Mouse (Mus musculus) liver, adult (tissue): ENCODE data around the gene Crhr1.
A peak's percentile ranks its signal among the peaks of the same experiment; 100 is the strongest.

Experiments used
- GATA4 ChIP-seq: IDR thresholded peaks from 2 replicates; pipeline ENCODE4 v1.6.1; 2014; ENCODE audit warnings: mild to moderate bottlenecking, low read length; ENCODE audit not compliant: insufficient replicate concordance

Gene Crhr1

DNA sequence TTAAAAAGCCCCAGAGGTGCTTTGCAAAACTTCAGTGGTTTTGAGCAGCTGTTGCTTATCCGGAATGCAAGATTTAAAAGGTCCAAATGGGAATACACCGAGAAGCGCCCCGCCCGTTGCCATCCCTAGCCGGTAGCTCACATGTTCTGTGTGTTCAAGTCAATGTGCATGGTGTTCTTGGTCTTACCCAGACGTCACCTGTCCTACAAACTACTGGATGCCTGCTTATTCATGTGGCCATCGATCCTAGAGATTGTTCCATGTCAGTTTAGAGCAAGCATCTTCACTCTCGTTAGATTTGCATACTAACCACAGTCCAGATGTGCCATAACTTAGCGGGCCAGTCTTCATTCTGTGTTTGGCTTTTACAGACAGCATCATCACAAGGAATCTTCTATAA, 31.6 kb downstream of the Crhr1 start:
- no peak for TF ChIP-seq GATA4

GRCm38 (mm10) chr11:104171281-104171781, 38.7 kb downstream of the Crhr1 start:
- no peak for TF ChIP-seq GATA4

GRCm38 (mm10) chr11:104178893-104179292, 46.2 kb downstream of the Crhr1 start:
- no peak for TF ChIP-seq GATA4

DNA sequence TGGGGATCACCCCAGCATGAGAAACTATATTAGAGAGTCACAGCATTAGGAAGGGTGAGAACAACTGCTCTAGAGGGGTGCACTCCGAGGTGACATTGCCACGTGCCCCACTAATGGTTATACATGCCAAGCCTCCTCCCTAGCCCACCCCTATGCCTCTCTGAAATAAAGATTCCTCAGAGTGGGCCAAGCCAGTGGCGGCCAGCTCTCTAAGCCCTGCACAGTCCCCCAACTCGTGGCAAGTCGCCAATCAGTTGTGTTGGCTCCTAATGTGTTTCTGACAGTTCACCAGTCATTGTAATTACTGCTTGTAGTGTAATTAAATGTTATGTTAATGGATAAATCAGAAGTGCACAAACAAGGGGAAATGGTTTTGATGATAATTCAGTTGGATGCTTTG, 47.1 kb downstream of the Crhr1 start:
- TF ChIP-seq GATA4, result no peak

DNA sequence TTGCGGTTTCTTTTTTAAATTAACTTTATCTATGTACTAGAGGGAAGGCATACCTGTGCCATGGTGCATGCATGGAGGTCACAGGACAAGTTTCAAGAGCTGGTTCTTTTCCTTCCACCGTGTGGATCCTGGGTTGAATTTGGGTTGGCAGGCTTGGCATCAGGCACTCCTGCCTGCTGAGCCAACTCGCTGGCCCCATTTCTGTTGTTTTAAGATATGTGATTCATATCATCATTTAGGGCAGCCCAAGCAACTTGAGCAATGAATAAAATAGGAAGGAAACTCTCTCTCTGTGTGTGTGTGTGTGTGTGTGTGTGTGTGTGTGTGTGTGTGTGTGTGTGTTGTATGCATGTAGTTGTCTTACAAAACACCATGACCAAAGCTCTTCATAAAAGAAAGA, 49.5 kb downstream of the Crhr1 start:
- TF ChIP-seq GATA4, result no peak

DNA sequence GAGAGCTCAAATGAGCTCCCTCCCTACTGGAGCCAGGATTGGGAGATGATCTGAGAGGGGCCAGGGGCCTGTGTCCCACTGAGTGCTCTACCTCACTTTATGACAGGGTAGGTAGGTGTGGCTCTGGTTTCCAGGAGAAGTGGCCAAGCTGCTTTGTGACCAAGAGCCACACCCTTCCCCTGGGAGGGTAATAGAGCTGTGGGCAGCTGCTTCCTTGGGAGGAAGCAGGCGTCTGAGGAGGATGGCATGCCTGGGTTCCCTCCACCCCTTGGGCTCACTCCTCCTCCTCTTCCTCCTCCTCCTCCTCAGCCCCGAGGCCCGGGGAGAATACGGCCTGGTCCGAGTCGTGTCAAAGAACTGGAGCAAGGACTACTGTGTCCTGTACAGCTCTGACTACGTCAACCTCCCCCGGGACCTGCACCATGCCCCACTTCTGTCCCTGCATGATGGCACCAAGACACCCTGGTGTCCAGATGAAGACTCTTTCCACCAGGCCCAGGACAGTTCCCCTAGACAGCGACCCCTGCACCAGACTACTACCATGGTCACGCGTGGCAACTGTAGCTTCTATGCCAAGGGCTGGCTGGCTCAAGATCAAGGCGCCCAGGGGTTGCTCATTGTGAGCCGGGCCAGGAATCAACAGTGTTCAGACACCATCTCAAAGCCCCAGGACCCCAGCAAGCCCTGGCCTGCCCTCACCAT, 53.6 kb downstream of the Crhr1 start, which contains the start of gene Sppl2c:
Gene Sppl2c, plus strand, starts transcription at position 193 of the 702 bp plus-strand sequence.
- TF ChIP-seq GATA4, result no peak

DNA sequence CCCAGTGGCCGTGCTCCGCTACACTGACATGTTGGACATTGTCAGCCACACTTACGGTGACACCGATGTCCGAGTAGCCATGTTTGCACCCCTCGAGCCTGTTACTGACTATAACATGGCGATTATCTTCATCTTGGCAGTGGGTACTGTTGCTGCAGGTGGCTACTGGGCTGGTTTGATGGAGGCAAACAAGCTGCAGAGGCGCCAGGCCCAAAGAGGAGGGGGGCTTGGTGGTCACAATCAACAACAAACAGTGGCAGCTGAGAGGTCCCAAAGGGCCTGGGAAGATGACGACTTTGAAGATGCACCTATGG, 54.1 kb downstream of the Crhr1 start:
- TF ChIP-seq GATA4, result no peak

DNA sequence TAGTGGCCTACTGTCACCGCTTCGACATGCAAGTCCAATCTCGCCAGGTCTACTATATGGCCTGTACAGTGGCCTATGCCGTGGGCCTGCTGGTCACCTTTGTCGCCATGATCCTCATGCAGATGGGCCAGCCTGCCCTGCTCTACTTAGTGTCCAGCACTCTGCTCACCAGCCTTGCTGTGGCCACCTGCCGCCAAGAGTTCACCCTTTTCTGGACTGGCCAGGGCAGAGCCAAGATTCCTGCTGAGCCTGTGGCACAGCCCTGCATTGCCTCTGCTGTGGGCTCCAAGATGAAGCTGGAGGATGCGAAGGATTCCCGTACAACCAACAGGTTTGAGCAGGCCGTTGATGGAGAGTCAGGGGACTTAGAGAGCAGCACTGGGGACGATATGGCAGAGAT, 55.1 kb downstream of the Crhr1 start:
- TF ChIP-seq GATA4, result no peak

GRCm38 (mm10) chr11:104190008-104190407, 57.4 kb downstream of the Crhr1 start:
- no peak for TF ChIP-seq GATA4

DNA sequence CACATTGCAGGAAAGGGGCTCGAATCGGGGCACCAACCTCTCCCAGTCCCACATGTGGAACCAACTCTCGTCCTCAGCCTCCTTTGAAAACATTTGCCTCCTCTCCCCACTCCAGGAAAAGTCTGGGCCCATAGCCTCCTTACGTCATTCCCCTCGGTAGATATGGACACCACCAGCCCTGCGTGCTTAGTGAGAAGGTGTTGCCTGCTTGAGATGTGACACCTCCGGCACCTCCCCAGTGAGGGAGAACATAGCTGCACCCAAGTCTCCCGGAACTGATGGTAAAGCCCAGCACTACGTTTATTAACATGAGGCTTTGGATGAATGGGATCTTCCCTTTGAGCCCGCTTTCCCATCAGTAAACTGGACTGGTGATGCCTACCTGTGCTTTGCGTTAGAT, 62.7 kb downstream of the Crhr1 start:
- TF ChIP-seq GATA4, result no peak

GRCm38 (mm10) chr11:104195791-104196190, 63.1 kb downstream of the Crhr1 start:
- 0 out of 2 replicates have a peak, but pooled peaks have one; percentile 13 for TF ChIP-seq GATA4

GRCm38 (mm10) chr11:104197861-104198260, 65.2 kb downstream of the Crhr1 start:
- TF ChIP-seq GATA4, result no peak

- no peak for TF ChIP-seq GATA4
These were observed 70.6 kb downstream of the Crhr1 start for GRCm38 (mm10) chr11:104203271-104203670.

DNA sequence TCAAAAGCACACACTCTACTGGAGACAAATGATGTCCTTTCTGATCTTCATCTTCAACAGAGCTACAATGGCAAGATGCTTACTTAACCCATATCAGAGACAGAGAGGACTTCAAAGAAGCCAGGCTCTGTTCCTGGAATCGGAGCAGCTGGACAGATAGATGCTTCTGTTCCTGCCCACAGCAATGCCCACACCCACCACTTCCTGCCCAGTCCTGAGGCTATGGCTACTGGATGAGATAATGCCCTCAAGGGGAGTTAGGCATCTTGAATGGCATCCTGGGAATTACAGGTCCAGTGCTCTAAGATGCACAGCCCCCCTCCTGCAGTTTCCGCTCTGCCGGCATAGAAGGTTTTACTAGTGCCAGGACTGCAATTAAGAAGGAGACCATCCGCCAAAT, 73.9 kb downstream of the Crhr1 start:
- no peak for TF ChIP-seq GATA4

- TF ChIP-seq GATA4, result no peak
These were observed 76.4 kb downstream of the Crhr1 start for GRCm38 (mm10) chr11:104209041-104209440.

GRCm38 (mm10) chr11:104211251-104211650, 78.6 kb downstream of the Crhr1 start:
- no peak for TF ChIP-seq GATA4

DNA sequence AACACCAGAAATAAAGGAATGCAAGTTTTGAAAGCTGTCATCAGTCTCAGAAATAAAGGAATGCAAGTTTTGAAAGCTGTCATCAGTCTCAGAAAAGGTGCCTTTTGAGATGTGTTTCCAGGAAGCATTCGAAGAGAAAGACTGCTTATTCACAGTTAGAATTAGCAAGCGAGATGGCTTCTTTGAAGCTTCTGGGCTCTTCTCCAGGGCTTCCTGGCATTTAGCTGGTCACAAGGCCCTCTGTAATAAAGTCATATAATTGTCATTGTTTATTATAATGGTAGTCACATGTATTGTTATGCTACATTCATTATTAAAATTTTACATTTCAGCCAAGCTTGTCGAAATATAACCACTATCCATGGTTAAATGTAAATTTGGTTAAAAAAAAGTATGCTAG, 85.4 kb downstream of the Crhr1 start:
- TF ChIP-seq GATA4, result no peak
